Mouse (Mus musculus): ENCODE measurements around the gene Hinfp. TPM values are rescaled to one million over a fixed set of nuclear protein-coding genes. Genes with fewer than 3 reads are reported as not detected.
A peak's percentile ranks its signal among the peaks of the same experiment; 100 is the strongest.

The Hinfp gene
- polyA plus RNA-seq (2015; fragmentation: Nextera tagmentation; extraction: Ambion mirVana), result 12.7 and 14.2 TPM in 2 replicates

DNA sequence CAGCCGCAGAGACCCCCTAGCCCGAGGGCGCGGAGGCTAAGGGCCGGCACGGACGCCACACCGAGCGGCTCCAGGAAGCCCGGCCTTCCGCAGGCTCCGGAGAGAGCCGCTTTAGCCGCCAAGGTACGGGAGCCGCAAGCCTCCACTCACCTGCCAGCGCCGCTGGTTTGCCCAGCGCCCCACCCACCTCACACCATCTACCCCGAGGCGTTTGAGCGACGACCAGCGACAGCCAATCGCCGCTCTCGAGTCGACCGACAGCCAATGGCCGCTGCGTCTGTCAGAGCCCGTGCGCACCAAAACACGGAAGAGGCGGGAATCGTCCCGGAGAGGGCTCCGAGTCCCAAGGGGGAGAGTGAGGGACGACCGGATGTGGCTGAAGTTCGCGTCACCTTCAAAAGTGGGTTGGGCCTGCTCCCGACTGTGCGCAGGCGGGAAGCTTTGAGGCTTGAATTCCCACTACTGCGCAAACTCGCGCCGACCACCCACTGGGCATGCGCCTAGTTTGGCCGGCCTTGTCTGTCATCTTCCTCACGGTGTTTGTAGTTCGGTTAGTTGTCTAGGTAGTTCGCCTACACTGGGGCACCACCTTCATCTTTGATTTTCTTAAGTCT lies at the start of gene Hinfp:
Gene Hinfp (minus strand): TSS at position 206 of the 614 bp plus-strand sequence.
- Histone ChIP-seq H3K4me3 (replicated peaks) (peak within 1 kb of the TSS; percentile 96), H3K4me2 (peak within 1 kb of the TSS; percentile 82), H3K36me3 (replicated peaks) (peaks cover 40% of the 10 kb centered on the region), H3K27ac (replicated peaks) (peak within 1 kb of the TSS; percentile 91), H3K27me3 (no peaks in the 10 kb centered on the region), H3K9ac (peak within 1 kb of the TSS; percentile 99), H3K9me3 (replicated peaks) (no peaks in the 10 kb centered on the region), H3K4me1 (replicated peaks) (peaks cover 46% of the 10 kb centered on the region)
- peak; percentile 98 for ATAC-seq (ENCODE audit: insufficient read depth)
- under 1% methylated on average over 54 of the region's 54 CpGs for WGBS (ENCODE audit: insufficient replicate concordance)

DNA sequence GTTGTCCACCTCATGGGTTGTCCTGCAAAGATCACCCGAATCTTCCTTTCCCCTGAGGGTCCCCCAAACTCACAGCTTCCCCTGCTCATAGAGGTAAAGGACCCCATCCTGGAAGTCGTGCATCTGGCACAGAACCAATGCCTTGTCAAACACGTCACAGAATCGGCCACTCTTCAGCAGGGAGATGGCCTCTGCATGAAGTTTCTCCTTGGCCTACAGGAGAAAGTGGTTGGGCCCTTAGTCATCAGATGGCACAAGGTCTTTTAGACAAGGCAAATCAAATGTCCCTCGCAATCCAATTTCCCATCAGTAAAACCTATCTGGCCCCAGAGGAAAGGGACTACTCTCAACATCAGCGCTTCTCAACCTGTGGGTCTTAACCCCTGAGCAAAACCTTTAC lies 47.7 kb upstream of the Hinfp start:
- 84% methylated on average over 6 of the region's 6 CpGs for WGBS (ENCODE audit: insufficient replicate concordance)
- Histone ChIP-seq H3K27ac (replicated peaks) (no peak overlapping the region), H3K36me3 (replicated peaks) (peaks cover 94% of the 10 kb centered on the region), H3K9me3 (replicated peaks) (no peaks in the 10 kb centered on the region), H3K4me1 (replicated peaks) (peaks cover 7% of the 10 kb centered on the region), H3K9ac (no peak overlapping the region), H3K27me3 (no peaks in the 10 kb centered on the region), H3K4me2 (no peak overlapping the region), H3K4me3 (replicated peaks) (no peak overlapping the region)
- no peak for ATAC-seq (ENCODE audit: insufficient read depth)

DNA sequence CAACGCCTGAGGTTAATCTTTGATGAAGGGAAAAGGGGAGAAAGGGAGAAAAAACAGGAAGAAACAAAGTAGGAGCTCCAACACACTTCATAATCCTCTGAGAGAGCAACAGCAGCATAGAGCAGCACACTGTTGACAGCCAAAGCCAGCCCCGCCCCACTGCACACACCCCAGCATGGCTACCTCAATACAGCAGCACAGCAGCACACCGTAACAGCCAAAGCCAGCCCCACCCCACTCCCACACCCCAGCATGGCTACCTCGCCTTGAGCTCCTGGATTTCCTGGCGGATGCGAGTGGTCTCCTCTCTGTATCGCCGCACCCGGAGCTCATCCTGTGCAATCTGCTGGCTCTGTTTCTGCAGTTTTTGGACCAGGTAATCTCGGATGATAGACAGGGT lies 46.9 kb upstream of the Hinfp start:
- H3K9me3 ChIP-seq (replicated peaks), result no peaks in the 10 kb centered on the region
- peaks cover 94% of the 10 kb centered on the region for H3K36me3 ChIP-seq (replicated peaks)
- H3K27me3 ChIP-seq, result no peaks in the 10 kb centered on the region
- no peak overlapping the region for H3K4me2 ChIP-seq
- H3K9ac ChIP-seq, result no peak overlapping the region
- H3K4me3 ChIP-seq (replicated peaks), result no peak overlapping the region
- H3K27ac ChIP-seq (replicated peaks), result 0 out of 2 replicates have a peak overlapping the region, but pooled peaks have one; percentile 10
- peaks cover 9% of the 10 kb centered on the region for H3K4me1 ChIP-seq (replicated peaks)
- WGBS (ENCODE audit: insufficient replicate concordance), result 83% methylated on average over 10 of the region's 10 CpGs
- peak; percentile 55 for ATAC-seq (ENCODE audit: insufficient read depth)

DNA sequence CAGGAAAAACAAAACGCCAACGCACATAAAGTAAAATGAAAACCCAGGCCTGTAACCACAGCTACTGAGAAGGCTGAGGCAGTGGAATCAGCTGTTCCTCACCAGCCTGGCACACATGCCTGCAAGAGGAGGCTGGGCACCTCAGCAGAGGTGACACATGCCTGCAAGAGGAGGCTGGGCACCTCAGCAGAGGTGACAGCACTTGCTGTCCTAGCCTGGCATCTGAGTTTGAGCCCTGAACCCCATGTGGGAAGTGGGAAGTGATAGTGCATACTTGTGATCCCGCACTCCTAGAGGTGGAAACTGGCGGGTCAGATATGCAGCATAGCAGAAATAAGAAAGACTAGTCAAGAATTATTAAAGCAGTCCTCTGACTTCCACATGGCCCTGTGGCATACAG lies 45.9 kb upstream of the Hinfp start:
- peaks cover 11% of the 10 kb centered on the region for H3K4me1 ChIP-seq (replicated peaks)
- WGBS (ENCODE audit: insufficient replicate concordance), result 84% methylated on average over 4 of the region's 4 CpGs
- no peak overlapping the region for H3K4me2 ChIP-seq
- peaks cover 97% of the 10 kb centered on the region for H3K36me3 ChIP-seq (replicated peaks)
- H3K4me3 ChIP-seq (replicated peaks), result no peak overlapping the region
- no peak overlapping the region for H3K9ac ChIP-seq
- no peak for ATAC-seq (ENCODE audit: insufficient read depth)
- no peaks in the 10 kb centered on the region for H3K9me3 ChIP-seq (replicated peaks)
- no peaks in the 10 kb centered on the region for H3K27me3 ChIP-seq
- H3K27ac ChIP-seq (replicated peaks), result no peak overlapping the region

DNA sequence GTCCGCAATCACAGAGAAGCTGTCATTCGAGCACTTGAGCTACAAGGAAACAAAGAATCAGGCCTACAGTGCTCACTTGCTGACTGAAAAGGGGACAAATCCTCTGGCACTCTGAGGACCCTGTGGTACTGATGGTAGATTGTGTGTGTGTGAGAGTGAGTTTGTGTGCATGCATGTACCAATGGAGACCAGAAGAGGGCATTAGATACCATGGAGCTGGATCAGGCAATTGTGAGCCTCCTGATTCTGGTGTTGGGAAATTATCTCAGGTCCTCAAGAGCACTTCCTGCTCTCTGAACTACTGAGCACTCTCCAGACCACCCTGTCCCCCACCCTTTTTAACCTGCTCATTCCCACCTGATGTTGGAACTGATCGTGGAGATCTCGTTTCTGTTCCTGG lies 43.1 kb upstream of the Hinfp start:
- no peak overlapping the region for H3K9ac ChIP-seq
- H3K27me3 ChIP-seq, result no peaks in the 10 kb centered on the region
- H3K4me2 ChIP-seq, result no peak overlapping the region
- peaks cover 27% of the 10 kb centered on the region for H3K4me1 ChIP-seq (replicated peaks)
- H3K27ac ChIP-seq (replicated peaks), result no peak overlapping the region
- ATAC-seq (ENCODE audit: insufficient read depth), result no peak
- peaks cover 75% of the 10 kb centered on the region for H3K36me3 ChIP-seq (replicated peaks)
- no peaks in the 10 kb centered on the region for H3K9me3 ChIP-seq (replicated peaks)
- H3K4me3 ChIP-seq (replicated peaks), result no peak overlapping the region
- WGBS (ENCODE audit: insufficient replicate concordance), result 88% methylated on average over 4 of the region's 4 CpGs

DNA sequence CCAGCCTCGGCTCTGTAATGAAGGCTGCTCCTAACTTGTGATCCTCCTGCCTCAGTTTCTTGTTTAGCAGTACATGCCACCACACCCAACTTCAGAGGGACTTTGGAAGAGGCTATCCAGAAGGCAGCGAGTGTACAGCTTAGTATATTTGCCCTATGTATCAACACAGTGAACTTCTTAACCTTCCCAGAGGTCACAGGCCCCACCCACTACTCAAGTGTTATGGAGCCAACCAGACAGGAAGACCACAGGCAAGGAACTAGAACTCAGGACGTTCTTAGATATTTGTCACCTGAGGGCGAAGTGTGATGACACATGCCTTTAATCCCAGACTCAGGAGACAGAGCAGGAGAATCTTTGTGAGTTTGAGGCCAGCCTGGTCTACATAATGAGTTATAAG lies 42.1 kb upstream of the Hinfp start:
- no peak overlapping the region for H3K4me3 ChIP-seq (replicated peaks)

GRCm38 (mm10) chr9:44347166-44347565 lies 41.7 kb upstream of the Hinfp start:
- Histone ChIP-seq H3K27me3 (no peaks in the 10 kb centered on the region), H3K4me3 (replicated peaks) (no peak overlapping the region), H3K9me3 (replicated peaks) (no peaks in the 10 kb centered on the region), H3K27ac (replicated peaks) (no peak overlapping the region), H3K9ac (no peak overlapping the region), H3K36me3 (replicated peaks) (peaks cover 61% of the 10 kb centered on the region), H3K4me2 (no peak overlapping the region), H3K4me1 (replicated peaks) (peaks cover 31% of the 10 kb centered on the region)
- WGBS (ENCODE audit: insufficient replicate concordance), result 81% methylated on average over 9 of the region's 9 CpGs
- no peak for ATAC-seq (ENCODE audit: insufficient read depth)

More for the DNA sequence above, 42.1 kb upstream of the Hinfp start:
- no peak for ATAC-seq (ENCODE audit: insufficient read depth)
- no peak overlapping the region for H3K27ac ChIP-seq (replicated peaks)
- H3K9me3 ChIP-seq (replicated peaks), result no peaks in the 10 kb centered on the region
- H3K36me3 ChIP-seq (replicated peaks), result peaks cover 65% of the 10 kb centered on the region
- no peak overlapping the region for H3K9ac ChIP-seq
- H3K4me1 ChIP-seq (replicated peaks), result peaks cover 31% of the 10 kb centered on the region
- no peaks in the 10 kb centered on the region for H3K27me3 ChIP-seq
- no peak overlapping the region for H3K4me2 ChIP-seq
- WGBS (ENCODE audit: insufficient replicate concordance), result 79% methylated on average over 4 of the region's 4 CpGs

GRCm38 (mm10) chr9:44345570-44346433 lies 40.3 kb upstream of the Hinfp start:
- Histone ChIP-seq H3K36me3 (replicated peaks) (peaks cover 58% of the 10 kb centered on the region), H3K27ac (replicated peaks) (peak overlapping the region; percentile 100)

DNA sequence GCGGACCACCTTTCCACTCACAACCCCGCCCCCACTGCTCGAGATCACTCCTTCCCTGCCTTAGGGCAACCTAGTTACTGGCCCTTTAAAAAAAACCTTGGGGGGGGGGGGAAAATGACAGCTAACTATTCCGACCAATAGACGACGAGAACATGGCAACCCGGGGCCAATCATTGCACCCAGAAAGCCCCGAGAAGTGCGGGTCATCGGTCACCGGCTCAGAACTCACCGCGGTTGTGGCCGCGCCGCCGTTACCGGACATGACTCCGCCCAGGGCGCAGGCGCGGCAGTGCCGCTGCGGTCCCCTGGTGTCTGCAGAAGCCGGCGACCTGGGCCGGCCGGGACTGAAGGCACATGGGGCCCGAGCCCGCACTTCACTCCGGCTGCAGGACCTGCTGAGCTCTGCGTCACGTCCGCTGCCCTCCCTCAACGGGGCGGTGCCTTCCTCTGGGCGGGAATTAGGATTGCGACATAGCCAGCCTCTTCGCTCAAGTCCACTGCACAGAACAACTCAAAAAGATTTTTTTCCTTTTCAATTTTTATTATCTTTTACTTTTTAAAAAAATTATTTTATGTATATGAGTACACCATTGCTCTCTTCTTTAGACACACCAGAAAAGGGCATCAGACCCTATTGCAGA lies 38.4 kb upstream of the Hinfp start, which contains the start of gene Hmbs:
Gene Hmbs (minus strand): TSS at position 448 of the 641 bp plus-strand sequence.
- WGBS (ENCODE audit: insufficient replicate concordance), result under 1% methylated on average over 39 of the region's 39 CpGs
- Histone ChIP-seq H3K4me1 (replicated peaks) (peaks cover 39% of the 10 kb centered on the region), H3K27me3 (no peaks in the 10 kb centered on the region), H3K27ac (replicated peaks) (peak within 1 kb of the TSS; percentile 100), H3K36me3 (replicated peaks) (peaks cover 62% of the 10 kb centered on the region), H3K4me3 (replicated peaks) (peak within 1 kb of the TSS; percentile 81), H3K4me2 (peak within 1 kb of the TSS; percentile 82), H3K9ac (peak within 1 kb of the TSS; percentile 96), H3K9me3 (replicated peaks) (no peaks in the 10 kb centered on the region)
- ATAC-seq (ENCODE audit: insufficient read depth), result peak; percentile 82

More at GRCm38 (mm10) chr9:44345570-44346433, 40.3 kb upstream of the Hinfp start:
- 75% methylated on average over 6 of the region's 6 CpGs for WGBS (ENCODE audit: insufficient replicate concordance)
- peaks cover 30% of the 10 kb centered on the region for H3K4me1 ChIP-seq (replicated peaks)
- ATAC-seq (ENCODE audit: insufficient read depth), result no peak
- H3K9me3 ChIP-seq (replicated peaks), result no peaks in the 10 kb centered on the region
- H3K9ac ChIP-seq, result no peak overlapping the region
- H3K4me3 ChIP-seq (replicated peaks), result no peak overlapping the region
- H3K4me2 ChIP-seq, result no peak overlapping the region
- no peaks in the 10 kb centered on the region for H3K27me3 ChIP-seq

DNA sequence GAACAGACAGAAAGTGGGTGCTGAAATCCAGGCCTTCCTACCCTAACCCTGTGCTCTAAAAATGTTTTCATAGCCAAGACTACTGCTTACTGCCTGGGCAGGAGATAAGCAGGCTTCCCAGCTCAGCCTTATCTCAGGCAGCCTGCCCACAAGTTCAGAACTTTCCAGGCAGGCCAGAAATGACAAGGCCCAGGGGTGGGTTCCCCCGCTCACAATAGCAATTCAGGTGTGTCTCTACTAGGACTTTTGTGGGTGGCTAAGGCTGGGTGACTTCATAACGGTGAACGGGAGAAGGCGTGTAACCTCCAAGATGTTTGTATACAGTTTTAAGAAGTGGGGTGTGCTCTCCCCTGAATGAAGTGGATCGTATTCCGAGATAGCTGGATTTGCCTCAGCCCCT lies 37.8 kb upstream of the Hinfp start:
- H3K4me1 ChIP-seq (replicated peaks), result peaks cover 43% of the 10 kb centered on the region
- 1% methylated on average over 6 of the region's 6 CpGs for WGBS (ENCODE audit: insufficient replicate concordance)
- H3K27ac ChIP-seq (replicated peaks), result peak overlapping the region; percentile 100
- no peaks in the 10 kb centered on the region for H3K27me3 ChIP-seq
- peak; percentile 78 for ATAC-seq (ENCODE audit: insufficient read depth)
- H3K9ac ChIP-seq, result peak overlapping the region; percentile 96
- no peaks in the 10 kb centered on the region for H3K9me3 ChIP-seq (replicated peaks)
- peak overlapping the region; percentile 82 for H3K4me2 ChIP-seq
- peaks cover 62% of the 10 kb centered on the region for H3K36me3 ChIP-seq (replicated peaks)
- peak overlapping the region; percentile 81 for H3K4me3 ChIP-seq (replicated peaks)

GRCm38 (mm10) chr9:44342605-44343004 lies 37.1 kb upstream of the Hinfp start:
- Histone ChIP-seq H3K9ac (peak overlapping the region; percentile 96), H3K4me1 (replicated peaks) (peaks cover 49% of the 10 kb centered on the region), H3K27ac (replicated peaks) (peak overlapping the region; percentile 100), H3K4me2 (peak overlapping the region; percentile 82), H3K36me3 (replicated peaks) (peaks cover 62% of the 10 kb centered on the region), H3K9me3 (replicated peaks) (no peaks in the 10 kb centered on the region), H3K4me3 (replicated peaks) (peak overlapping the region; percentile 81), H3K27me3 (no peaks in the 10 kb centered on the region)
- WGBS (ENCODE audit: insufficient replicate concordance), result 27% methylated on average over 1 of the region's 1 CpGs
- peak; percentile 7 for ATAC-seq (ENCODE audit: insufficient read depth)

Data from liver, embryonic 15.5 days (tissue).